In the genomic region with DNA sequence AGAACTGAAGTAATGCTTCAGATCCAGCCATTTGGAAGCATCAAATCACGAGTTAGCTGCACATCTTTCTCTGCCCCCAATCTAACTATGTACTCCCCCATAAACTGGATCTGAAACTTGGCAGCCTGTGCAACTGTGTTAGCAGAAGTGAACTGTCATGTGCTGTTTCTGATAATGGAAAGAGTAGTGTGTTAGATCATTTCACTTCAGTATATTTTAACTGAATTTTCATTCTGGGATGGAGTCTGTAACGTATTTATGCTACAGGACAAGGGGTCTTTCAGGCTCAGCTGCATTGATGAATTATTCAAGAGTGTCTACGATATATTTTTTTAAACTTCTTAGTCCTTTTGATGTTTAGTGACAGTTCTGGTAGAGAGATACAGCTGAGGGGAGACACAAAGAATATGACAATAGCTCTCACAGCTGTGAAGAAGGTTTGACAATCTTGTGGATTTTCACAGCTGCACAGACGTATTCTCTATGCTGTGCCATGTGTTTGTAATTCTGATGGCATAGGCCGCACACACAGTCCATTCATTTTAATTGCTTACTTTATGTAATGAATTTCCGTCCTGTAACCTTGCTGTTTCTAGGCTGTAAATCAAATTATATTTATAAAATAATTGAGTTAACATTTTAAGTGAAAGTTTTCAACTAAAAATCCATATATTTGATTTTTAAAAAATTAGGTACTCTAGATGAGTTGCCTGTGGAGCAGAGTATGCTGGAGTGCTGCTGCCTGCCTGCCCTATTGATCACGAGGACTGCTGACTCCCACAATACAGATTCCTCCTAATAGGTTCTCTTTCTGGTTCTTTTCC, we compare ENCODE assay signal across 12 mouse cellular contexts. TPM values are rescaled to one million over a fixed set of nuclear protein-coding genes. Genes with fewer than 3 reads are reported as not detected.
DNase-seq lines count a peak whose midpoint lies in the region; ATAC-seq and TF ChIP-seq lines count a peak whose summit lies in the region.
"Had no signal": no experiment of that assay in that cellular context is flagged by ENCODE, and none has a peak within 500 bp of the region (broad histone marks: within the 10 kb centered on the region; RNA-seq: fewer than 3 reads in every experiment).

No protein-coding gene starts in this region.

- no peaks in the 10 kb centered on the region for H3K27me3 ChIP-seq in kidney, adult 2 months (replicated peaks; ENCODE audit: control insufficient read depth, insufficient read depth, low read length)
- no peaks in the 10 kb centered on the region for H3K27me3 ChIP-seq in hindbrain, embryonic 12.5 days

- H3K4me3 ChIP-seq in kidney, adult 2 months (ENCODE audit: insufficient read depth, low read depth, low read length): no peak overlapping the region
- H3K4me3 ChIP-seq in hindbrain, embryonic 12.5 days: no peak overlapping the region

- no peak overlapping the region for H3K4me2 ChIP-seq in hindbrain, embryonic 12.5 days (replicated peaks)

- intact Hi-C loops in left cerebral cortex, postnatal 36 days (cut with DNase I): no loop called here

- no peaks in the 10 kb centered on the region; the same call in 1 of the 2 replicates for H3K4me1 ChIP-seq in kidney, adult 2 months (ENCODE audit: control insufficient read depth, insufficient read depth, low read length)
- 0 out of 2 replicates have a peak, but pooled peaks cover 7% of the 10 kb centered on the region for H3K4me1 ChIP-seq in hindbrain, embryonic 12.5 days

- WGBS in kidney, adult 2 months: 70% methylated on average over 7 of the region's 7 CpGs
- WGBS in hindbrain, embryonic 12.5 days: 32% methylated on average over 7 of the region's 7 CpGs

- no peak for TF ChIP-seq CTCF in kidney, adult 2 months (conservative IDR thresholded peaks at IDR 0.05; ENCODE audit: insufficient read depth, insufficient read length, low read depth, low read length)
- no peak for TF ChIP-seq CTCF in brain, embryonic 14.5 days (IDR thresholded peaks at IDR 0.05; ENCODE audit: borderline replicate concordance, extremely low read depth, insufficient read depth, insufficient read length)

- peak; percentile 5 for DNase-seq in kidney, adult 2 months
- no peak for DNase-seq in kidney, postnatal 10 days
- peak; percentile 69 for DNase-seq in brain, embryonic 14.5 days (ENCODE audit: low read depth)
- peak; percentile 8 to 11 for DNase-seq in left cerebral cortex, postnatal 36 days (ENCODE audit: low spot score in 2 of 2)
- DNase-seq in gastrocnemius, adult 8-10 months (ENCODE audit: low spot score in 2 of 2): no peak
- no peak for DNase-seq in urinary bladder, adult 2 months (ENCODE audit: low spot score)
- no peak for DNase-seq in adrenal gland, adult 18-20 months (ENCODE audit: low spot score in 2 of 2)
- DNase-seq: cerebellum, adult 2 months; gastrocnemius, postnatal 14 days had no signal

- no peak overlapping the region for H3K9ac ChIP-seq in hindbrain, embryonic 12.5 days

- H3K9me3 ChIP-seq in hindbrain, embryonic 12.5 days (replicated peaks): no peaks in the 10 kb centered on the region

- TF ChIP-seq POLR2A in kidney, adult 2 months (IDR thresholded peaks at IDR 0.05; ENCODE audit: low read depth, low read length): no peak
- TF ChIP-seq POLR2A in brain, embryonic 14.5 days (IDR thresholded peaks at IDR 0.05; ENCODE audit: borderline replicate concordance, extremely low read depth, insufficient read depth, insufficient read length, poor library complexity, severe bottlenecking): no peak

- peak; percentile 78 for ATAC-seq in hindbrain, embryonic 12.5 days (ENCODE audit: low FRiP score)
- ATAC-seq: CD4-positive, CD25-positive, alpha-beta regulatory T cell, adult 4 months had no signal

- H3K27ac ChIP-seq in kidney, adult 2 months (ENCODE audit: insufficient read depth, low read depth, low read length): no peak overlapping the region
- no peak overlapping the region for H3K27ac ChIP-seq in hindbrain, embryonic 12.5 days

- H3K36me3 ChIP-seq in kidney, adult 2 months (ENCODE audit: control insufficient read depth, insufficient read depth, low read length): no peaks in the 10 kb centered on the region
- no peaks in the 10 kb centered on the region for H3K36me3 ChIP-seq in hindbrain, embryonic 12.5 days

RNA-seq across cellular contexts. Expression of a gene that starts 43.6 kb away (rescaled TPM):
- 0.12 and 0.20 TPM in 2 replicates for polyA plus RNA-seq in kidney, adult 2 months (2012; rRNA removed)
- 0.06 and 0.11 TPM in 2 replicates for polyA plus RNA-seq in brain, embryonic 14.5 days (2012; rRNA removed)
- polyA plus RNA-seq in hindbrain, embryonic 12.5 days (2016; fragmentation: Nextera tagmentation; extraction: Ambion mirVana): 0.25 and 0.48 TPM in 2 replicates
- total RNA-seq in left cerebral cortex, postnatal 36 days (2021): under 1 TPM; 0.09 to 0.10 TPM
- not detected for total RNA-seq in gastrocnemius, adult 8-10 months (2022)
- polyA plus RNA-seq in urinary bladder, adult 2 months (2012; rRNA removed): 4.5 and 5.0 TPM in 2 replicates
- not detected for total RNA-seq in adrenal gland, adult 18-20 months (2021)
- total RNA-seq: gastrocnemius, postnatal 14 days; hematopoietic stem cell, adult 5-6 weeks had no signal
- polyA plus RNA-seq: CD4-positive, CD25-positive, alpha-beta regulatory T cell, adult 4 months; cerebellum, adult 2 months had no signal

Comparison
In these comparisons a context has a peak if more than half of its experiments do, and no peak if none do; other contexts are left out.
1. DNase-seq: peak in kidney, adult 2 months (single experiment), brain, embryonic 14.5 days (single experiment) and left cerebral cortex, postnatal 36 days (2 of 2); none in kidney, postnatal 10 days (single experiment), gastrocnemius, adult 8-10 months (0 of 2), urinary bladder, adult 2 months (single experiment) and adrenal gland, adult 18-20 months (0 of 2).